Mouse (Mus musculus) cerebellum, adult 11-12 months (tissue): ENCODE data around the gene Fbxl14.
"Not testable (repeated sequence)": the region's sequence is repeated elsewhere in the genome, so short reads cannot be mapped to it uniquely, and the experiment has no call there.

Source experiments
- DNase-seq: peaks from one replicate; pipeline ENCODE4 v3.0.0; 2022

The Fbxl14 gene

GRCm38 (mm10) chr6:119472135-119472534, 7.3 kb upstream of the Fbxl14 start:
- peak; percentile 54 for DNase-seq

- no peak for DNase-seq
These were observed 6.8 kb upstream of the Fbxl14 start for GRCm38 (mm10) chr6:119472705-119473104.

GRCm38 (mm10) chr6:119473446-119473845, 6.0 kb upstream of the Fbxl14 start:
- no peak for DNase-seq

- no peak for DNase-seq
These were observed 5.5 kb upstream of the Fbxl14 start for GRCm38 (mm10) chr6:119473992-119474391.

GRCm38 (mm10) chr6:119475988-119476387, 3.5 kb upstream of the Fbxl14 start:
- DNase-seq: no peak

- no peak for DNase-seq
These were observed 1.7 kb upstream of the Fbxl14 start for GRCm38 (mm10) chr6:119477686-119478310.

- DNase-seq: peak; percentile 85
These were observed 717 bp upstream of the Fbxl14 start for GRCm38 (mm10) chr6:119478560-119479342.

GRCm38 (mm10) chr6:119479876-119480705, 623 bp downstream of the Fbxl14 start:
- DNase-seq: peak; percentile 74

GRCm38 (mm10) chr6:119480706-119481331, 1.4 kb downstream of the Fbxl14 start:
- DNase-seq: peak; percentile 66

GRCm38 (mm10) chr6:119481741-119482390, 2.4 kb downstream of the Fbxl14 start:
- not testable (repeated sequence) for DNase-seq

GRCm38 (mm10) chr6:119482958-119483600, 3.6 kb downstream of the Fbxl14 start:
- DNase-seq: no peak

GRCm38 (mm10) chr6:119485486-119485885, 6.0 kb downstream of the Fbxl14 start:
- DNase-seq: no peak

- no peak for DNase-seq
These were observed 7.1 kb downstream of the Fbxl14 start for GRCm38 (mm10) chr6:119486381-119487084.

- DNase-seq: no peak
These were observed 7.6 kb downstream of the Fbxl14 start for GRCm38 (mm10) chr6:119487085-119487458.

GRCm38 (mm10) chr6:119487619-119488018, 8.2 kb downstream of the Fbxl14 start:
- DNase-seq: no peak

- no peak for DNase-seq
These were observed 10.3 kb downstream of the Fbxl14 start for GRCm38 (mm10) chr6:119489765-119490164.

GRCm38 (mm10) chr6:119490549-119490948, 11.1 kb downstream of the Fbxl14 start:
- no peak for DNase-seq

- DNase-seq: no peak
These were observed 11.5 kb downstream of the Fbxl14 start for GRCm38 (mm10) chr6:119491006-119491405.

GRCm38 (mm10) chr6:119491997-119492629, 12.6 kb downstream of the Fbxl14 start:
- no peak for DNase-seq

- no peak for DNase-seq
These were observed 13.2 kb downstream of the Fbxl14 start for GRCm38 (mm10) chr6:119492630-119493014.

- no peak for DNase-seq
These were observed 19.8 kb downstream of the Fbxl14 start for GRCm38 (mm10) chr6:119499271-119499670.
